Mouse (Mus musculus) frontal cortex, adult (tissue): Measurements from ENCODE around the gene Tbcc.
A peak's percentile ranks its signal among the peaks of the same experiment; 100 is the strongest.

Experiments
- ATAC-seq: cut with Nextera tagmentation; 2 replicates; pipeline ENCODE4 v1.9.2; 2017; ENCODE audit warnings: mild to moderate bottlenecking, moderate library complexity, mixed read lengths; ENCODE audit not compliant: low TSS enrichment

Tbcc gene

GRCm38 (mm10) chr17:46870204-46870798 lies 20.2 kb upstream of the Tbcc start:
- ATAC-seq, result no peak

GRCm38 (mm10) chr17:46870913-46871312 lies 19.6 kb upstream of the Tbcc start:
- ATAC-seq, result no peak

GRCm38 (mm10) chr17:46872806-46873205 lies 17.7 kb upstream of the Tbcc start:
- peak; percentile 62; the same call in 1 of the 2 replicates for ATAC-seq

- peak; percentile 69 for ATAC-seq
Measured at GRCm38 (mm10) chr17:46874133-46874532, 16.4 kb upstream of the Tbcc start.

- ATAC-seq, result no peak
Measured at GRCm38 (mm10) chr17:46875626-46876025, 14.9 kb upstream of the Tbcc start.

GRCm38 (mm10) chr17:46876371-46876950 lies 14.0 kb upstream of the Tbcc start:
- ATAC-seq, result no peak

GRCm38 (mm10) chr17:46877061-46877460 lies 13.4 kb upstream of the Tbcc start:
- no peak for ATAC-seq

GRCm38 (mm10) chr17:46879841-46880311 lies 10.6 kb upstream of the Tbcc start:
- no peak for ATAC-seq

GRCm38 (mm10) chr17:46880322-46880721 lies 10.2 kb upstream of the Tbcc start:
- no peak for ATAC-seq

- ATAC-seq, result no peak
Measured at GRCm38 (mm10) chr17:46881728-46882127, 8.8 kb upstream of the Tbcc start.

- ATAC-seq, result no peak
Measured at GRCm38 (mm10) chr17:46883107-46883506, 7.4 kb upstream of the Tbcc start.

GRCm38 (mm10) chr17:46884766-46885165 lies 5.7 kb upstream of the Tbcc start:
- no peak for ATAC-seq

GRCm38 (mm10) chr17:46885218-46885909 lies 5.1 kb upstream of the Tbcc start:
- ATAC-seq, result no peak

GRCm38 (mm10) chr17:46885910-46886643 lies 4.4 kb upstream of the Tbcc start:
- no peak for ATAC-seq

GRCm38 (mm10) chr17:46888511-46889212 lies 1.8 kb upstream of the Tbcc start:
- no peak for ATAC-seq

GRCm38 (mm10) chr17:46889450-46890084 lies 917 bp upstream of the Tbcc start:
- ATAC-seq, result peak; percentile 33; the same call in 1 of the 2 replicates

GRCm38 (mm10) chr17:46890843-46891594 lies 535 bp downstream of the Tbcc start:
- ATAC-seq, result peak; percentile 46

GRCm38 (mm10) chr17:46895426-46895825 lies 4.9 kb downstream of the Tbcc start:
- no peak for ATAC-seq

GRCm38 (mm10) chr17:46897221-46897950 lies 6.9 kb downstream of the Tbcc start:
- no peak for ATAC-seq

GRCm38 (mm10) chr17:46900941-46901340 lies 10.5 kb downstream of the Tbcc start:
- ATAC-seq, result no peak
